Mouse (Mus musculus) heart, embryonic 15.5 days (tissue): ENCODE measurements around the gene Gm49325. TPM values are rescaled to one million over a fixed set of nuclear protein-coding genes. Genes with fewer than 3 reads are reported as not detected.

Experiments used
- ATAC-seq: fragments of 200-750 bp; cut with Nextera tagmentation; replicated peaks from 2 replicates; pipeline ENCODE4 v1.8.0; 2017; ENCODE audit warnings: low read depth, moderate TSS enrichment; ENCODE audit not compliant: insufficient number of reproducible peaks, insufficient read depth, low FRiP score
- H3K27ac ChIP-seq: fragments of 300-500 bp; sonication (generic); 2 replicates; pipeline ENCODE4 v1.5.1; 2015; ENCODE audit warnings: mild to moderate bottlenecking, inconsistent platforms
- H3K27me3 ChIP-seq: fragments of 300-500 bp; sonication (generic); 2 replicates; pipeline ENCODE4 v1.6.1; 2015; ENCODE audit warnings: inconsistent platforms
- H3K36me3 ChIP-seq: fragments of 300-500 bp; sonication (generic); 2 replicates; pipeline ENCODE4 v1.6.1; 2015; ENCODE audit warnings: mild to moderate bottlenecking, inconsistent platforms
- H3K4me1 ChIP-seq: fragments of 300-500 bp; sonication (generic); replicated peaks from 2 replicates; pipeline ENCODE4 v1.6.1; 2015; ENCODE audit warnings: inconsistent platforms
- H3K4me2 ChIP-seq: fragments of 300-500 bp; sonication (generic); 2 replicates; pipeline ENCODE4 v1.6.1; 2015; ENCODE audit warnings: inconsistent platforms, mild to moderate bottlenecking, moderate library complexity
- H3K4me3 ChIP-seq: fragments of 300-500 bp; sonication (generic); 2 replicates; pipeline ENCODE4 v1.5.1; 2015; ENCODE audit warnings: mild to moderate bottlenecking, inconsistent platforms
- H3K9ac ChIP-seq: fragments of 300-500 bp; sonication (generic); 2 replicates; pipeline ENCODE4 v1.6.1; 2015; ENCODE audit warnings: mild to moderate bottlenecking, inconsistent platforms
- H3K9me3 ChIP-seq: fragments of 300-500 bp; sonication (generic); replicated peaks from 2 replicates; pipeline ENCODE4 v1.6.1; 2016; ENCODE audit warnings: inconsistent platforms
- WGBS: fragments of 180-500 bp; shearing (Covaris S2); methylation state at CpG from one replicate; pipeline ENCODE4 v1.1.7; 2015; ENCODE audit warnings: mixed read lengths; 5-methylcytosine and 5-hydroxymethylcytosine counted together
- polyA plus RNA-seq: library from polyadenylated mRNA; unstranded; fragments of >200 nt; fragmentation: Nextera tagmentation; extraction: Ambion mirVana; gene quantifications from 2 replicates; pipeline ENCODE4 v1.2.1, GENCODE M21; 2015

Gene Gm49325
- polyA plus RNA-seq, 1 experiment from 2014 or later = 3.9 TPM

DNA sequence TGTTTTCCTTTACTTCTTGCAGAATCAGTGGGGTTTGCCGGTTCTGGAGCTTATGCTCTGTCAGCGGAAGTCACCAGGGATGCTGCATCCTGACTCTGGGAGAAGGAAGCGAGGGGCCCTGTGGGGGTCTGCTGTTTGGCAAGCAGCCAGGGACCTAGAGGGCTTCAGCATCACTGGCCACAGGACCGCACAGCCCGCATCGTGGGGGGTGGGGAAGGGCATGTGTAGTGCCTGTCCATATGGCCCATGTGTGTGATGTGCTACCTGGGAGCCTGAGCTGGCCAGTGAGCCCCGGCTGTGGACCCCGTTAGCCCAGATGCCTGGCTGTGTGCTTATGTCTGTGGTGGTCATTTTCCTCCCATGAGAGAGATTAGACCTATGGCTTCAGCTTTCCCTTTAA, 16.2 kb upstream of the Gm49325 start:
- peaks cover 39% of the 10 kb centered on the region for H3K36me3 ChIP-seq

DNA sequence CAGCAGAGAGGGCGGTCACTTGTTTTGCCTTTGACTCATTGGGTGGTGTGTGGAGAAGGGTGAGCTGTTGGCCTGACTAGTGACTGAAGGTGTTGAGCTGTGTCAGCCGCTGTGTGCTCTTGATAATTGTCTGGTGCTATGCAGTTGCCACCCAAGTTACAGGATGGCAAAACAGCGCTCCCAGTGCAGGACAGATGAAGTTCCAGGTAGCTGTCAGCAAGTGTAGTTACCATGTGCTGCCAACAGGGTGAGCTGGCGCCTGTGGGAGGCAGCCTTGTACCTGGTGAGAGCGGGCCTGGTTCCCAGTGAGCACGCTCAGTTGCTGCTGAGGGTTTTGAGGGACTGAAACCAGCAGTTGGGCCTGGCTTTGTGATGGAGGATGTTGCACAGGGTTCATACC, 15.2 kb upstream of the Gm49325 start:
- H3K27me3 ChIP-seq = no peaks in the 10 kb centered on the region
- 40% methylated on average over 6 of the region's 6 CpGs for WGBS
- peaks cover 49% of the 10 kb centered on the region for H3K36me3 ChIP-seq
- no peak overlapping the region for H3K9ac ChIP-seq
- H3K4me1 ChIP-seq = peaks cover 42% of the 10 kb centered on the region
- ATAC-seq = peak; percentile 53
- no peak overlapping the region for H3K4me3 ChIP-seq
- 0 out of 2 replicates have a peak overlapping the region, but pooled peaks have one; percentile 35 for H3K27ac ChIP-seq
- no peaks in the 10 kb centered on the region for H3K9me3 ChIP-seq
- no peak overlapping the region for H3K4me2 ChIP-seq

More for the DNA sequence above, 16.2 kb upstream of the Gm49325 start:
- ATAC-seq = no peak
- Histone ChIP-seq H3K9ac (no peak overlapping the region), H3K27ac (peak overlapping the region; percentile 62; the same call in 1 of the 2 replicates), H3K4me3 (no peak overlapping the region), H3K9me3 (no peaks in the 10 kb centered on the region), H3K27me3 (no peaks in the 10 kb centered on the region), H3K4me1 (peaks cover 44% of the 10 kb centered on the region), H3K4me2 (no peak overlapping the region)
- WGBS = 79% methylated on average over 8 of the region's 8 CpGs

DNA sequence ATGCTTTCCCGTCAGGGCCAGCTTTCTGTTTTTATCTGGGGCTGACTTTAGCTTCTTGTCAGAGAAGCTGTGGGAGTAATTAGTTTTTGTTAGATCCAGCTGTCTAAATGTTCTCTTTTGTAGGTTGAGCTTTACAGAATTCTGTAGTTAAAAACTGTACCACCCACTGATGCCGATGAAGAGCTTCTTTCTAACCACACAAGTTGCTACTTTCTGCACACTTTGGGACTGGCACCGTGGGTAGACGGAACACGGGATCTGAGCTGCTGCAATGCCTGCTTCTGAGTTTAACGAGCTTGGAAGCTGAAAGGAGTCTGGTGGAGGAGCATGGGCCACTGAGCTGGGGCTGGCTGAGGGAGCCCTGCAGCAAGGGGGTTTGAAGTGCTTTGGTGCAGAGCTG, 14.5 kb upstream of the Gm49325 start:
- Histone ChIP-seq H3K9ac (no peak overlapping the region), H3K4me2 (no peak overlapping the region), H3K4me1 (peaks cover 37% of the 10 kb centered on the region), H3K4me3 (no peak overlapping the region), H3K27me3 (no peaks in the 10 kb centered on the region), H3K27ac (no peak overlapping the region), H3K36me3 (peaks cover 51% of the 10 kb centered on the region), H3K9me3 (no peaks in the 10 kb centered on the region)
- no peak for ATAC-seq
- WGBS = 78% methylated on average over 6 of the region's 6 CpGs

DNA sequence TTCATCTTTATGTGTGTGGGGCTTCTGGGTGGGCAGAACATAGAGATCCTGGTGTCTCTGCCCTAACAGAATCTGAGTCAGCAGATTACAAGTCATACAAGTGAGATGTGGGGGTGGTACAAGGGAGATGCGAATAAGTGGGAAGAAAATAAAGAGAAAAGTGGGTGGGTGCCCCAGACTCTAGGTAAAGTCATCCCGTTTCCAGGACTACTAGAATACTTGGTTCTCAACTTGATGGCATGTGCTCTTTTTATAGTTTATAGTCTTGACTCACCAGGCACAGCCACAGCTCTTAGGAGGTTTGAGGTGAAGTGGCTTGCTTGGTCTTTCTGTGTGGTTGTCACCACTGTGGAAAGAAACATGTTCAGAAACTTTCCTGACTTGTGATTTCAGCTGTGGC, 9.9 kb upstream of the Gm49325 start:
- H3K4me1 ChIP-seq = peaks cover 3% of the 10 kb centered on the region
- H3K27ac ChIP-seq = no peak overlapping the region
- no peak for ATAC-seq
- H3K9ac ChIP-seq = no peak overlapping the region
- peaks cover 64% of the 10 kb centered on the region for H3K36me3 ChIP-seq
- H3K9me3 ChIP-seq = no peaks in the 10 kb centered on the region
- no peak overlapping the region for H3K4me3 ChIP-seq
- H3K27me3 ChIP-seq = no peaks in the 10 kb centered on the region
- WGBS = 81% methylated on average over 2 of the region's 2 CpGs
- no peak overlapping the region for H3K4me2 ChIP-seq

DNA sequence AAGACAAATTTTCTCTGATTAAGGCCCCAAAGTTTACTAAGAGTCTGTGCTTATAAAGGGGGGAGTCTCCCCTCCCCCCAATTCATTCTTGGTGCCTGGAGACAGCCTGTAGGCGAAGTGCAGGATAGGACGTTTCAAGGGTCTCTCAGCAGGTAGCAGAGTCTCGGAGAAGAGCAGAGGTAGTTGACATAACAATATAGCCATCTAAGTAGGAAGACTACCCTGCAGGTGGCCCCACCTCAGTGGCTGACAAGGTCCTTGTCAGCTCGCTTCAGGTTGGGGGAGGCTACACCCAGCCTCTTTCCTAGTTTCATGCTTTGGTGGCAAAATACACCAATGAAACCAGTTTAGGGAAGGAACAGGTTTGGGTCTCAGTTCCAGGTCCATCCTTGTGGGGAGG, 3.0 kb upstream of the Gm49325 start:
- Histone ChIP-seq H3K4me1 (peaks cover 26% of the 10 kb centered on the region), H3K9ac (no peak overlapping the region), H3K9me3 (no peaks in the 10 kb centered on the region), H3K36me3 (peaks cover 14% of the 10 kb centered on the region), H3K27ac (no peak overlapping the region), H3K4me3 (no peak overlapping the region), H3K4me2 (no peak overlapping the region), H3K27me3 (no peaks in the 10 kb centered on the region)
- ATAC-seq = no peak
- WGBS = 69% methylated on average over 4 of the region's 4 CpGs

DNA sequence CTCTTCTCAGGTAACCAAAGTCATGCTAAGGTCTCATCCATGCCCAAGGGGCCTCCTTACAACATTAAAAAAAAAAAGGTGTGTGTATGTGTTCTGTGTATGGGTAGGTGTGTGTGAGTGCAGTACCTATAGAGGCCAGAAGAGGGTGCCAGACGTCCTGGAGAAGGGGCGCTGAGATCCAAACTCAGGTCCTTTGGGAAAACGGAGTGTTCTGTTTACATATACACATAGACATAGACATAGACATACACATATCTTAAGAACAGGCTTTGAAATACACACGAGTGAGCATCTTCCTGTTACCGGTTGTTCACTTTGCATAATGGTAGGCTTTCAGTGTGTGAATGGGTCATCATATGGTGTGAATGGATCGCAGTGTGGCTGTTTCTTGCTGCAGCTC, 1.9 kb upstream of the Gm49325 start:
- Histone ChIP-seq H3K27ac (no peak overlapping the region), H3K27me3 (no peaks in the 10 kb centered on the region), H3K9ac (no peak overlapping the region), H3K4me1 (peaks cover 26% of the 10 kb centered on the region), H3K9me3 (no peaks in the 10 kb centered on the region), H3K36me3 (peaks cover 3% of the 10 kb centered on the region; the same call in 1 of the 2 replicates), H3K4me3 (no peak overlapping the region), H3K4me2 (no peak overlapping the region)
- ATAC-seq = no peak
- WGBS = 88% methylated on average over 6 of the region's 6 CpGs

DNA sequence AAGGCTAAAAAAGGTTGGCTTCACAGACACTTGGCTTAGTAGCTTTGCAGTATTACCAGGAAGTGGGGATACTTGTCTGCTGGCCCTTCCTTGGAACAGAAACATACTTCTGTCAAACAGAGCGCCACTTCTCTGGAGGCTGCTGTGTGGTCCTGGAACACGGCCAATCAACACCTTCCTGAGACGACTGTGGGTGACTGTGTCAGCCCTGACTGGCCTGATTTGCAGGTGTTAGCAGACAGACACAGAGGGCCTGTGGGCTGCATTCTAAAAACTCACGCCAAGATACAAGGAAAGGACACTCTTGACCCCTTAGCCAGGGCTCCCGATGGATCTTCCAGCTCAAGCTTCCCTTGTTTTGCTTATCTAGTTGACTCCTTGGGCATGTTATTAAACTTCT, 1.0 kb upstream of the Gm49325 start:
- no peak for ATAC-seq
- Histone ChIP-seq H3K27ac (peak overlapping the region; percentile 98), H3K9ac (no peak overlapping the region), H3K4me1 (peaks cover 26% of the 10 kb centered on the region), H3K9me3 (no peaks in the 10 kb centered on the region), H3K4me3 (no peak overlapping the region), H3K36me3 (peaks cover 7% of the 10 kb centered on the region; the same call in 1 of the 2 replicates), H3K27me3 (no peaks in the 10 kb centered on the region), H3K4me2 (no peak overlapping the region)
- WGBS = 25% methylated on average over 5 of the region's 5 CpGs

DNA sequence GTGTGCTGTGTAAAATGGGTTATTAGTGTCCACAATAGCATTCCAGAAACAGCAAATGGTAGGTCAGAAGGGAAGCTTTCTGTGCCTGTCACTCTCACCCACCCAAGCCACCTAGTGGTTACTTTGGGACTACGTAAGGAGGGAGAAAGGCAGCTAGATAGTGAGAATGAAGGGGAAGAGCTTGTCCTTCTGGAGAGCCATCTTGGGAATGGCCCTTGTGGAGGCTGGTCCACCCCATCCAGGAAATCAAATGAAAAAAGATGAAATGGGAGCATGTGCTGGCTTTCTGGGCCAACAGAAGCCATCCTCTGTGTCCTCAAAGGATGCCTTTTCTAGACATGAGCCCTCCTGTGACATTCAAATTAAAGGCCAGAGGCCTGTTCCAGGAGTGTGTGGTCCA, 629 bp upstream of the Gm49325 start:
- Histone ChIP-seq H3K27ac (peak overlapping the region; percentile 98), H3K4me3 (peak overlapping the region; percentile 72), H3K36me3 (peaks cover 11% of the 10 kb centered on the region; the same call in 1 of the 2 replicates), H3K9ac (peak overlapping the region; percentile 84; the same call in 1 of the 2 replicates), H3K9me3 (no peaks in the 10 kb centered on the region), H3K27me3 (no peaks in the 10 kb centered on the region), H3K4me2 (peak overlapping the region; percentile 83), H3K4me1 (peaks cover 26% of the 10 kb centered on the region)
- 10% methylated on average over 1 of the region's 1 CpGs for WGBS
- ATAC-seq = no peak

DNA sequence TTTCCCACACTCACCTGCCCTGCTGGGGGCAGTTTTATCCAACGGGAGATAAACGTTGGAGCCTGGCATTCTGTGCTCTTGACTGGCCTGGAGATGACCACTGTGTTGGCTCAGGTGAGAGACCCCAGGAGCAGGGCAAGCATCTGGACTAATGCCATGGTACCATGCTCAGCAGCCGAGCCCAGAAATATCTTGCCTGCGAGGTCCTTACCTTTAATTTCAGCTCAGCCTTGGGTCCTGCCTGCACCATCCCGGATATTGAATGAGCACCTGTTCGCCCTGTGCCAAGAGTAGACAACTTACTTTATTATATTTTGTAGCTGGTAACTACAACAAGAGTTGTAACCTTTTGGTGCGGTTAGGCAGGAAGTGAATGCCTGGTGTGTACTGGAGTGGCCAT, 858 bp downstream of the Gm49325 start:
- H3K27ac ChIP-seq = peak overlapping the region; percentile 98
- no peaks in the 10 kb centered on the region for H3K9me3 ChIP-seq
- peak overlapping the region; percentile 72 for H3K4me3 ChIP-seq
- no peak for ATAC-seq
- H3K4me2 ChIP-seq = peak overlapping the region; percentile 83
- peaks cover 30% of the 10 kb centered on the region for H3K4me1 ChIP-seq
- WGBS = 30% methylated on average over 7 of the region's 7 CpGs
- no peaks in the 10 kb centered on the region for H3K27me3 ChIP-seq
- H3K36me3 ChIP-seq = peaks cover 23% of the 10 kb centered on the region; the same call in 1 of the 2 replicates
- H3K9ac ChIP-seq = peak overlapping the region; percentile 72

DNA sequence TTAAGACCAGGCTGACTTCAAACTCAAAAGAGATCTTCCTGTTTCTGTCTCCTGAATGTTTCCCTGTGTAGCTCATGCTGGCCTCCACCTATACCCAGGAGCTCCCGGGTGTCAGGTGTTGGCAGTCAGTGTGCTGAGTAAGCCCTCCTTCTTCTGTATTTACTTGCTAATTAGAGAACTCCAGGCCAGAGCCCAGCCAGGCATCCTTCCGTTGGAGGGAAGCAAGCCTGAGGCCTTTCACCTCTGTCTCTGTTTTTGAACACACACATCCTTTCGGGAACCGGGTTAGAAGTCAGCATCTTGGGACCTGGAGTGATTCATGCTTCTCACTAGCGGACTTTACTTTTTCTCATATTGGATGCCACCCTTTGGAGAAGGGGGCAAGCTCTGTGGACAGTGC, 1.4 kb downstream of the Gm49325 start:
- H3K4me1 ChIP-seq = peaks cover 30% of the 10 kb centered on the region
- WGBS = 63% methylated on average over 5 of the region's 5 CpGs
- no peaks in the 10 kb centered on the region for H3K9me3 ChIP-seq
- peak overlapping the region; percentile 72 for H3K4me3 ChIP-seq
- ATAC-seq = no peak
- no peaks in the 10 kb centered on the region for H3K27me3 ChIP-seq
- H3K4me2 ChIP-seq = peak overlapping the region; percentile 83
- peaks cover 27% of the 10 kb centered on the region for H3K36me3 ChIP-seq
- H3K9ac ChIP-seq = no peak overlapping the region
- H3K27ac ChIP-seq = peak overlapping the region; percentile 98; the same call in 1 of the 2 replicates

DNA sequence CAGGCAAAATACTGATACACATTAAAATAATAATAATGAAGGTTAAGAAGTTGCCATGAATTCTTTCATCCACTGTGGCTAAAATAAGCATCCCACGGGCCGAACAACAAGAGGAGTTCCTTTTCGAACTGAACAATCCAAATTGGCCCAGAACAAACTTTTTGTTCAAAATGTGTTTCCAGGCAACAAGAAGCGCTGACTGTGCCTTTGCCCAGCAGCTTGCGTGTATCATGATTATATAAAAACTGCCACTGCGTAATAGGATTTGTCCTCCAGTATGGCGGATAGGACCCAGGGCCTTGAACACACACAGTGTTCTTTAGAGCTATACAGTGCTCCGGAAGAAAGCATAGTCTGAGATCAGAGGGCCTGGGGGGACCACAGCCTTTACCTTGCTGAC, 2.6 kb downstream of the Gm49325 start:
- Histone ChIP-seq H3K36me3 (peaks cover 30% of the 10 kb centered on the region), H3K9me3 (no peaks in the 10 kb centered on the region), H3K4me1 (peaks cover 36% of the 10 kb centered on the region), H3K27ac (no peak overlapping the region), H3K4me2 (no peak overlapping the region), H3K27me3 (no peaks in the 10 kb centered on the region), H3K4me3 (no peak overlapping the region), H3K9ac (no peak overlapping the region)
- WGBS = 90% methylated on average over 8 of the region's 8 CpGs
- no peak for ATAC-seq

DNA sequence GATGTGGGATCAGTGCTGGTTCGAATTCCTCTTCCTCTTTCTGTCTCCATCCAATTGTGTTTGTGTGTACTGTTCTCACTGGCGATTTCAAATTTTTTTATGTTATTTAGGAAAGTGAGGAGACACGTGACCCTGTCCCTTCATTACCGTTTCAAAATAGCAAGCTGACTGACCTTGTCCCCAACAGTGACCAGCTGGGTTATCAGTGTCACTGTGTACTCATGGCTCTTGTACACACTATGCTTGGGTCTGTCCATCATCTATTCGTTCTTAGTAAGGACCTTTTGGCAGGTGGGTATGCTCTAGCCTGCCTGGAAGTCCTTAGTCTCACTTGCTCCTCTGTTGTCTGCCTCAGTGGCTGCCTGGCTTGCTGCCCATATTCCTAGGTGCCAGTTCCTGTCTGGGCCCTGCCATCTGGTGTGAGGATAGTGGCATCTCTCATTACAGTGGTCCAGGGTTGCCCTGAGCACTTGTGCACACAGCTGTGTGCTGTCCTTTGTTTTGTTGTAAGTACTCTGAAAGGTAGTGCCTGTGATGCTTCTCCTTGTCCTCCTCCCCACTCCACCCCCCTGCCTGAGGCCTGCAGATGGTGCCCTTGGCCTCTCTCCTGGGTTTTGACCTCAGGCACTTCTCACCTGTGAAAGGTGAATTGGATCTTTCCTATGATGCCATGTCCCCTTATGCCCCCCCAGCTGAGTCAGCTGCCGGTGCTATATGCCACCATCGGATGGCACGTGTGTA, 4.4 kb downstream of the Gm49325 start:
- Histone ChIP-seq H3K27ac (no peak overlapping the region), H3K4me2 (no peak overlapping the region), H3K27me3 (no peaks in the 10 kb centered on the region), H3K9me3 (no peaks in the 10 kb centered on the region), H3K4me3 (no peak overlapping the region), H3K9ac (no peak overlapping the region), H3K36me3 (peaks cover 43% of the 10 kb centered on the region), H3K4me1 (peaks cover 29% of the 10 kb centered on the region)
- 82% methylated on average over 8 of the region's 8 CpGs for WGBS
- ATAC-seq = no peak
